Mouse (Mus musculus) stomach, postnatal 0 days (tissue): Measurements from ENCODE around the gene Tctn1.

Experiments
- CTCF ChIP-seq: IDR thresholded peaks from 2 replicates; pipeline ENCODE4 v1.5.1; 2016; ENCODE audit warnings: antibody characterized with exemption, low read depth, mild to moderate bottlenecking, moderate library complexity
- EP300 ChIP-seq: optimal IDR thresholded peaks from 2 replicates; pipeline ENCODE3; 2016; ENCODE audit warnings: antibody characterized with exemption

GRCm38 (mm10) chr5:122293131-122293530, 28.9 kb upstream of the Tctn1 start:
- TF ChIP-seq CTCF (no peak), EP300 (no peak)
